Mouse (Mus musculus) small intestine, adult 2 months (tissue): ENCODE data around the gene Stat6.

Source experiments
- CTCF ChIP-seq: fragments of 200-500 bp; IDR thresholded peaks from 2 replicates; pipeline ENCODE4 v1.5.1; 2012; ENCODE audit warnings: low read depth, mild to moderate bottlenecking, control low read depth, inconsistent platforms, low read length, moderate library complexity, mixed read lengths; ENCODE audit not compliant: insufficient replicate concordance, insufficient read length; ENCODE audit errors: extremely low read depth
- POLR2A ChIP-seq: fragments of 200-500 bp; IDR thresholded peaks from 2 replicates; pipeline ENCODE4 v1.6.1; 2012; ENCODE audit warnings: low read depth, mild to moderate bottlenecking, control low read depth, inconsistent platforms, low read length, moderate library complexity

- no peak for TF ChIP-seq CTCF
- TF ChIP-seq POLR2A, result no peak
Measured at GRCm38 (mm10) chr10:127615034-127615374, 27.8 kb upstream of the Stat6 start.
